Mouse (Mus musculus) E14TG2a.4 (cell line): ENCODE data around the gene Ccs.

Experiments used
- CTCF ChIP-seq: conservative IDR thresholded peaks from 2 replicates; pipeline ENCODE4 v1.5.1; 2014; ENCODE audit warnings: low read length
- NANOG ChIP-seq: IDR thresholded peaks from 2 replicates; pipeline ENCODE4 v1.6.1; 2014; ENCODE audit warnings: borderline replicate concordance, low read length, mixed read lengths
- POU5F1 ChIP-seq: IDR thresholded peaks from 2 replicates; pipeline ENCODE4 v1.6.1; 2014; ENCODE audit warnings: low read length, borderline replicate concordance

- no peak for TF ChIP-seq CTCF
- no peak for TF ChIP-seq NANOG
- no peak for TF ChIP-seq POU5F1
These were observed 26.0 kb upstream of the Ccs start for GRCm38 (mm10) chr19:4865147-4865546.
